Mouse (Mus musculus): ENCODE measurements around the gene Mprip. TPM values are rescaled to one million over a fixed set of nuclear protein-coding genes. Genes with fewer than 3 reads are reported as not detected.

Gene Mprip
- polyA plus RNA-seq, 1 experiment from 2014 or later, result 56.2 TPM

DNA sequence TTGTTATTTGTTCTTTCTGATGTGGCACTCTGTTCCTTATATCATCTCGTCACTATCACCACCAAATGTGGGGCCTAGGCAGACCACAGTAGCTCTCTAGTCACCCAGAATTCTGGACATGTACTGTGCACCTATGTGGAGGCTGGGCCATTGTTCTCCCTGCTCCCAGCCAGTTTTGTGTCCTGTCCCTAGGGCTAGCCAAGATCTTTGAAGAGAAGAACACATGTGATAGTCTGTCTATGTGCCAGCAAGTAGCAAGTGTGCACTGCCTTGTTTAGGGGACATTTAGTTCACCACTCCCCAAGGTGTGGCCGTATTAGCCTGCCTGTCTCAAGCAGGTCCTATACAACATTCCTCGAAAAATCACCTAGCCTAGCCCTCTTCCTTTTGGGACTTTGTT is 87.9 kb downstream of the Mprip start:
- H3K9ac ChIP-seq (ENCODE audit: low read length), result no peak overlapping the region
- no peaks in the 10 kb centered on the region for H3K9me3 ChIP-seq (ENCODE audit: control insufficient read depth, low read length)
- H3K4me2 ChIP-seq (ENCODE audit: low read length), result no peak overlapping the region
- ATAC-seq (replicated peaks; ENCODE audit: low FRiP score, low TSS enrichment, low read depth) (no peak), DNase-seq (ENCODE audit: low spot score) (no peak)
- H3K4me3 ChIP-seq (ENCODE audit: low read depth, low read length), result no peak overlapping the region
- H3K4me1 ChIP-seq (replicated peaks; ENCODE audit: control insufficient read depth, insufficient read depth, low read length), result no peaks in the 10 kb centered on the region
- H3K27me3 ChIP-seq (replicated peaks; ENCODE audit: control insufficient read depth, insufficient read depth, low read length), result no peaks in the 10 kb centered on the region
- H3K36me3 ChIP-seq (ENCODE audit: control insufficient read depth, insufficient read depth, low read length), result peaks cover 76% of the 10 kb centered on the region
- H3K27ac ChIP-seq (ENCODE audit: low read depth), result no peak overlapping the region
- WGBS, result 88% methylated on average over 3 of the region's 3 CpGs

DNA sequence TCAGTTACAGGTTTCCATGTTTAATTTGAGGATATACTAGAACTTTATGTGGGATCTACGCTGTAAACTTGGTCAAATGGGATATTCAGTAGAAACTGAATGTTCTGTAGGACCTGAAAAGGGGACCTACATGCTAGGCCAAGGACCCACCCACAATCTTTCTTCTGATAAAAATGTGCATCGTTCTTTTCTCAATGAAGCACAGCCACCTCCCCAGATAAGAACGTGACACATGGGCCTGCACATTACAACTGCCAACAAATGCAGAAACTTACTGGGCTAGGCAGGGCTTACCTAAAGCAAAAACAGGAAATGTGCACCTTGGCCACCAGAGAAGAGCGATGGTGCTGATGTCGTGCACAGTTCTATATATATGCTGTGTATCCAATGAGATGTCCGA is 93.4 kb downstream of the Mprip start:
- peaks cover 99% of the 10 kb centered on the region for H3K36me3 ChIP-seq (ENCODE audit: control insufficient read depth, insufficient read depth, low read length)
- 95% methylated on average over 6 of the region's 6 CpGs for WGBS
- DNase-seq (ENCODE audit: low spot score), result no peak

DNA sequence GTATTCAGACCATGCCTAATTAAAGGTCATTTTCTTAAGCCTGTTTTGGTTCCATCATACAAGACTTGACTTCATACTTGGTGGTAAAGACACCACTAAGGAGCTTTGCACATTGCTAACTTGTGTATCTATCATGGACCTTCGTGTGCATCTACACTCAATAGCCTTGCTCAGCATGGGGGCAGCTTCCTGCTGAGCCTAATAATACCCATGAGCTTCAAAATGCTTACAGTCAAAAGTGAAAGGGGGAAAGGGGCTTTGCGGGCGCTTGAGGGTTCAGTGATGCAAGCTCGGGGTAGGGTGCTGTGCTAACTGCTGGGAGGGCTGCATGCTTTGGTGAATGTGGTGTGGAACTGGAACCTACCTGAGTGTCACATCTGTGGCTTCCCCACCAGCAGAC is 95.2 kb downstream of the Mprip start:
- Histone ChIP-seq H3K27me3 (replicated peaks; ENCODE audit: control insufficient read depth, insufficient read depth, low read length) (no peaks in the 10 kb centered on the region), H3K4me1 (replicated peaks; ENCODE audit: control insufficient read depth, insufficient read depth, low read length) (no peaks in the 10 kb centered on the region), H3K36me3 (ENCODE audit: control insufficient read depth, insufficient read depth, low read length) (peaks cover 99% of the 10 kb centered on the region), H3K4me2 (ENCODE audit: low read length) (no peak overlapping the region), H3K4me3 (ENCODE audit: low read depth, low read length) (no peak overlapping the region), H3K9me3 (ENCODE audit: control insufficient read depth, low read length) (no peaks in the 10 kb centered on the region), H3K27ac (ENCODE audit: low read depth) (no peak overlapping the region), H3K9ac (ENCODE audit: low read length) (no peak overlapping the region)
- WGBS, result 88% methylated on average over 4 of the region's 4 CpGs
- DNase-seq (ENCODE audit: low spot score), result no peak
- ATAC-seq (replicated peaks; ENCODE audit: low FRiP score, low TSS enrichment, low read depth), result no peak

More for the DNA sequence above, 93.4 kb downstream of the Mprip start:
- no peak for ATAC-seq (replicated peaks; ENCODE audit: low FRiP score, low TSS enrichment, low read depth)
- no peak overlapping the region for H3K4me3 ChIP-seq (ENCODE audit: low read depth, low read length)
- no peaks in the 10 kb centered on the region for H3K4me1 ChIP-seq (replicated peaks; ENCODE audit: control insufficient read depth, insufficient read depth, low read length)
- H3K9me3 ChIP-seq (ENCODE audit: control insufficient read depth, low read length), result no peaks in the 10 kb centered on the region
- no peaks in the 10 kb centered on the region for H3K27me3 ChIP-seq (replicated peaks; ENCODE audit: control insufficient read depth, insufficient read depth, low read length)
- no peak overlapping the region for H3K9ac ChIP-seq (ENCODE audit: low read length)
- H3K27ac ChIP-seq (ENCODE audit: low read depth), result no peak overlapping the region
- H3K4me2 ChIP-seq (ENCODE audit: low read length), result no peak overlapping the region

DNA sequence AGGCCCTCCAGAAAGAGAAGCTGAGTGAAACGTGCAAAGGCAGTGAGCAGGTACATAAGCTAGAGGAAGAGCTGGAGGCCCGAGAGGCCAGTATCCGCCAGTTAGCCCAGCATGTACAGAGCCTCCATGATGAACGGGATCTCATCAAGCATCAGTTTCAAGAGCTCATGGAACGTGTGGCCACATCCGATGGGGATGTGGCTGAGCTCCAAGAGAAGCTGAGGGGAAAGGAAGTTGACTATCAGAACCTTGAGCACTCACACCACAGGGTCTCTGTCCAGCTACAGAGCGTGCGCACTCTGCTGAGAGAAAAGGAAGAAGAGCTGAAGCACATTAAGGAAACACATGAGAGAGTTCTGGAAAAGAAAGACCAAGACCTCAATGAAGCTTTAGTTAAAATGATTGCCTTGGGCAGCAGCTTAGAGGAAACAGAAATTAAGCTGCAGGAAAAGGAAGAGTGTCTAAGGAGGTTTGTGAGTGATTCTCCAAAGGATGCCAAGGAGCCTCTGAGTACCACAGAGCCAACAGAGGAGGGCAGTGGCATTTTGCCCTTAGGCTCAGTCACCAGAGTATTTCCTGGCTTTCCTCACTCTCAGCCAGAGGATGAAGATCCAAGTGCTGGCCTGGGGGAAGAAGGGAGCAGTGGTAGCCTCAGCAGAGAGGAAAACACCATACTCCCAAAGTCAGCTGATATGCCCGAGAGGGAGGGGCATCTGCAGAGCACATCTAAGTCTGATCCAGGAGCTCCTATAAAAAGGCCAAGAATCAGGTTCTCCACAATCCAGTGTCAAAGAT is 97.3 kb downstream of the Mprip start:
- WGBS, result 88% methylated on average over 9 of the region's 9 CpGs
- no peaks in the 10 kb centered on the region for H3K27me3 ChIP-seq (replicated peaks; ENCODE audit: control insufficient read depth, insufficient read depth, low read length)
- no peak overlapping the region for H3K27ac ChIP-seq (ENCODE audit: low read depth)
- H3K4me2 ChIP-seq (ENCODE audit: low read length), result no peak overlapping the region
- no peak overlapping the region for H3K4me3 ChIP-seq (ENCODE audit: low read depth, low read length)
- H3K9ac ChIP-seq (ENCODE audit: low read length), result no peak overlapping the region
- H3K36me3 ChIP-seq (ENCODE audit: control insufficient read depth, insufficient read depth, low read length), result peaks cover 99% of the 10 kb centered on the region
- ATAC-seq (replicated peaks; ENCODE audit: low FRiP score, low TSS enrichment, low read depth) (no peak), DNase-seq (ENCODE audit: low spot score) (no peak)
- no peaks in the 10 kb centered on the region for H3K4me1 ChIP-seq (replicated peaks; ENCODE audit: control insufficient read depth, insufficient read depth, low read length)
- H3K9me3 ChIP-seq (ENCODE audit: control insufficient read depth, low read length), result no peaks in the 10 kb centered on the region

DNA sequence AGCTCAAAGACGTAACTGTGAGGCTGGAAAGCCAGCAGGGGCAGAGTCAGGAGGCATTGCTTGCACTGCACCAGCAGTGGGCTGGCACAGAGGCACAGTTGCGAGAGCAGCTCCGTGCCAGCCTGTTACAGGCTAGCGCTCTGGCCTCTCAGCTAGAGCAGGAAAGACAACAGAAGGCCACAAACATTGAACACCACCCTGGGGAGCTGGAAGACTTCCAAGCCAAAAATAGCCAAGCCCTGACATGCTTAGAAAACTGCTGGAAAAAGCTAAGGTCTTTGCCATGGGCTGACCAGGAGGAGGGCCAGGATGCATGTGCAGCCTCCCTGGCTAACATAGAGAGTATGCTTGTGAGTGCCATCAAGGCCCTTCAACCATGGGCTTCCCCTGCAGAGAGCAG is 98.1 kb downstream of the Mprip start:
- H3K4me1 ChIP-seq (replicated peaks; ENCODE audit: control insufficient read depth, insufficient read depth, low read length), result no peaks in the 10 kb centered on the region
- 94% methylated on average over 4 of the region's 4 CpGs for WGBS
- DNase-seq (ENCODE audit: low spot score), result no peak
- no peak overlapping the region for H3K4me3 ChIP-seq (ENCODE audit: low read depth, low read length)
- no peak for ATAC-seq (replicated peaks; ENCODE audit: low FRiP score, low TSS enrichment, low read depth)
- H3K36me3 ChIP-seq (ENCODE audit: control insufficient read depth, insufficient read depth, low read length), result peaks cover 97% of the 10 kb centered on the region
- no peak overlapping the region for H3K4me2 ChIP-seq (ENCODE audit: low read length)
- H3K9me3 ChIP-seq (ENCODE audit: control insufficient read depth, low read length), result no peaks in the 10 kb centered on the region
- no peaks in the 10 kb centered on the region for H3K27me3 ChIP-seq (replicated peaks; ENCODE audit: control insufficient read depth, insufficient read depth, low read length)
- no peak overlapping the region for H3K9ac ChIP-seq (ENCODE audit: low read length)
- H3K27ac ChIP-seq (ENCODE audit: low read depth), result no peak overlapping the region

DNA sequence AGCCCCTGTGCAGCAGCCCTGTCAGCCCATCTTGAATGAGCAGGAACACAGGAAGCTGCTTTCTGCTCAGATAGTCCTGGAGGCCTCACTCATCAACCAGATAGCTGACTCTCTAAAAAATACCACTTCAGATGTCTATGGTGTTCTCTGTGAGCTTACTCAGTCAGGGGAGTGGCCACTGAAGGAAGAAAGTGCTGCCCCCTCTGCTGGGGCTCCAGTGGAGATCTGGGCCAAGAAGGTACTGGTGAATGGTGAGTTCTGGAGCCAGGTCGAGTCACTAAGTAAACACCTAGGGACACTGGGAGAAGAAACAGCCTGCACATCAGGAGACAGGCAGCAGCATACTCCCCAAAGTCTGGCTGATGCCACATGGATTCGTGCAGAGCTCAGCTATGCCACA is 98.5 kb downstream of the Mprip start:
- no peaks in the 10 kb centered on the region for H3K9me3 ChIP-seq (ENCODE audit: control insufficient read depth, low read length)
- DNase-seq (ENCODE audit: low spot score) (no peak), ATAC-seq (replicated peaks; ENCODE audit: low FRiP score, low TSS enrichment, low read depth) (no peak)
- no peaks in the 10 kb centered on the region for H3K27me3 ChIP-seq (replicated peaks; ENCODE audit: control insufficient read depth, insufficient read depth, low read length)
- H3K9ac ChIP-seq (ENCODE audit: low read length), result no peak overlapping the region
- no peak overlapping the region for H3K4me2 ChIP-seq (ENCODE audit: low read length)
- WGBS, result 84% methylated on average over 2 of the region's 2 CpGs
- H3K4me3 ChIP-seq (ENCODE audit: low read depth, low read length), result no peak overlapping the region
- peaks cover 97% of the 10 kb centered on the region for H3K36me3 ChIP-seq (ENCODE audit: control insufficient read depth, insufficient read depth, low read length)
- H3K4me1 ChIP-seq (replicated peaks; ENCODE audit: control insufficient read depth, insufficient read depth, low read length), result no peaks in the 10 kb centered on the region
- H3K27ac ChIP-seq (ENCODE audit: low read depth), result no peak overlapping the region

DNA sequence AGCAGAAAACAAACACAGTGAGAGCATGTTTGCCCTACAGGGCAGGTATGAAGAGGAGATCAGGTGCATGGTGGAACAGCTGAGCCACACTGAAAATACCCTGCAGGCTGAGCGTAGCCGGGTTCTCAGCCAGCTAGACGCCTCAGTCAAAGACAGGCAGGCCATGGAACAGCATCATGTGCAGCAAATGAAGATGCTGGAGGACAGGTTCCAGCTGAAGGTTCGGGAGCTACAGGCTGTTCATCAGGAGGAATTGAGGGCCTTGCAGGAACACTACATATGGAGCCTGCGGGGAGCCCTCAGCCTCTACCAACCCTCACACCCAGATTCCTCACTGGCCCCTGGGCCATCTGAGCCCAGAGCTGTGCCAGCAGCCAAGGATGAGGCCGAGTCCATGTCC is 99.7 kb downstream of the Mprip start:
- H3K4me1 ChIP-seq (replicated peaks; ENCODE audit: control insufficient read depth, insufficient read depth, low read length), result no peaks in the 10 kb centered on the region
- DNase-seq (ENCODE audit: low spot score) (no peak), ATAC-seq (replicated peaks; ENCODE audit: low FRiP score, low TSS enrichment, low read depth) (no peak)
- H3K9ac ChIP-seq (ENCODE audit: low read length), result no peak overlapping the region
- no peak overlapping the region for H3K4me2 ChIP-seq (ENCODE audit: low read length)
- WGBS, result 97% methylated on average over 6 of the region's 6 CpGs
- H3K36me3 ChIP-seq (ENCODE audit: control insufficient read depth, insufficient read depth, low read length), result peaks cover 96% of the 10 kb centered on the region
- no peaks in the 10 kb centered on the region for H3K27me3 ChIP-seq (replicated peaks; ENCODE audit: control insufficient read depth, insufficient read depth, low read length)
- H3K4me3 ChIP-seq (ENCODE audit: low read depth, low read length), result no peak overlapping the region
- H3K27ac ChIP-seq (ENCODE audit: low read depth), result no peak overlapping the region
- H3K9me3 ChIP-seq (ENCODE audit: control insufficient read depth, low read length), result no peaks in the 10 kb centered on the region

DNA sequence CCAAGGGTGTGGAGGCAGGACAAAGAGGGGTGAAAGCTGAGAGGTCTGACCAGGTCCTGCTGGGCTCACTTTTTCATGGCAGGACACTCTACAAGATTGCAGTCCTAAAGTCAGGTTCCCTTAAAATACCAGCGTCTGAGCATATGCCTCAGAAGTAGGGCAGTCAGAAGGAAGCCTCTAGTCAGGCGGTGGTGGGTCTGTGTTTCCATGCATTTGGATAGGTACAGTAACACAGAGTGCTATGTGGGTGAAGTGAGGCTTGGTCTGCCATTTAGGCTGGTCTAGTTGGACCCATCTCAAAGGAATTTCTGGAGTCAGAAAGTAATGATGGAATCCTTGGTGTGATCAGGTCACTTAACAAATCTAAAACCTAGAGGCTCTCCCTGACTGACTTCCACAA is 108.2 kb downstream of the Mprip start:
- no peaks in the 10 kb centered on the region for H3K4me1 ChIP-seq (replicated peaks; ENCODE audit: control insufficient read depth, insufficient read depth, low read length)
- peaks cover 97% of the 10 kb centered on the region for H3K36me3 ChIP-seq (ENCODE audit: control insufficient read depth, insufficient read depth, low read length)

DNA sequence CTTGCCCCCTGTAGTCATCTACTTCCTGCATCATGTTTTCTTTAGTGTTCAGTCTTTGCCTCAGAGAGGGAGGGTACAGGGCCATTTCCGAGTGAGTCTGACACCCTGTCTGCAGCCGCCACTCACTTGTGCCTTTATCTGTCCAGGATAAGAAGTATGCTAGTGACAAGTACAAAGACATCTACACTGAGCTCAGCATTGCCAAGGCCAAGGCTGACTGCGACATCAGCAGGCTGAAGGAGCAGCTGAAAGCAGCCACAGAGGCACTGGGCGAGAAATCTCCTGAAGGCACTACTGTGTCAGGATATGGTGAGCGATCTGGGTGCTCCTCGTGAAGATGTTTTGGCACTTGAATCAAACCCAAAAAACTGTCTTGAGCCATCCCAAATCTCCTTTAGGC is 108.6 kb downstream of the Mprip start:
- H3K4me1 ChIP-seq (replicated peaks; ENCODE audit: control insufficient read depth, insufficient read depth, low read length), result no peaks in the 10 kb centered on the region
- H3K9ac ChIP-seq (ENCODE audit: low read length), result no peak overlapping the region
- ATAC-seq (replicated peaks; ENCODE audit: low FRiP score, low TSS enrichment, low read depth) (no peak), DNase-seq (ENCODE audit: low spot score) (no peak)
- H3K4me3 ChIP-seq (ENCODE audit: low read depth, low read length), result no peak overlapping the region
- H3K9me3 ChIP-seq (ENCODE audit: control insufficient read depth, low read length), result no peaks in the 10 kb centered on the region
- H3K36me3 ChIP-seq (ENCODE audit: control insufficient read depth, insufficient read depth, low read length), result peaks cover 97% of the 10 kb centered on the region
- H3K27ac ChIP-seq (ENCODE audit: low read depth), result no peak overlapping the region
- WGBS, result 89% methylated on average over 6 of the region's 6 CpGs
- no peaks in the 10 kb centered on the region for H3K27me3 ChIP-seq (replicated peaks; ENCODE audit: control insufficient read depth, insufficient read depth, low read length)
- H3K4me2 ChIP-seq (ENCODE audit: low read length), result no peak overlapping the region

More for the DNA sequence above, 108.2 kb downstream of the Mprip start:
- DNase-seq (ENCODE audit: low spot score), result no peak
- WGBS, result 100% methylated on average over 2 of the region's 2 CpGs
- no peak for ATAC-seq (replicated peaks; ENCODE audit: low FRiP score, low TSS enrichment, low read depth)
- Histone ChIP-seq H3K9me3 (ENCODE audit: control insufficient read depth, low read length) (no peaks in the 10 kb centered on the region), H3K9ac (ENCODE audit: low read length) (no peak overlapping the region), H3K4me2 (ENCODE audit: low read length) (no peak overlapping the region), H3K27me3 (replicated peaks; ENCODE audit: control insufficient read depth, insufficient read depth, low read length) (no peaks in the 10 kb centered on the region), H3K4me3 (ENCODE audit: low read depth, low read length) (no peak overlapping the region), H3K27ac (ENCODE audit: low read depth) (no peak overlapping the region)

All from intestine, embryonic 14.5 days (tissue).